Mouse (Mus musculus): ENCODE data around the gene Gm20914.
"Not testable (repeated sequence)": the region's sequence is repeated elsewhere in the genome, so short reads cannot be mapped to it uniquely, and the experiment has no call there.

Gene Gm20914

GRCm38 (mm10) chrY:5725678-5726077 is at the start of gene Gm20914:
Gm20914 (plus strand) TSS chrY:5725978.
- CTCF ChIA-PET, POLR2A ChIA-PET: not testable (repeated sequence)

Data from embryonic stem cell, embryonic (primary cell).